Mouse (Mus musculus): ENCODE measurements around the gene Hmces.

DNA sequence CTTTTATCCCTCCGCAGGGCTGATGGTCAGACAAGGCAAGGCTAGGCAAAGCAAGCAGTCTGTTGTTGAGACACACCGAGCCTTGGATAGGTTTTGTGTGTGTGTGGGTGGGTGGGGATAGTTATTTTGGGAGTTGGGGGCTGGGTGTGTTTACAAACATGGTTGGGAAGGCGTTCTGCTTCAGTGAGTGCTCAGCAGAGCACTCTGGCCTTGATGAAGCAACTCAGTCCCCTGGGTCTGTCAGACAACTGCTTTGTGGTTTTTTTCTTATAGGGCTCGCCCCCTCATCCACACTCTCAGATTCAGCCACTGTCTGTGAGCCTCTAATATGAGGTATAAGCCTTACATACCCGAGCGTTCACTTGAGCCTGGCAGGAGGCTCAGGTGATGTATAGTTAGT is 2.2 kb upstream of the Hmces start:
- TF ChIP-seq CTCF (IDR thresholded peaks at IDR 0.05; ENCODE audit: borderline replicate concordance, insufficient read depth, low read depth, low read length): no peak
- no peak for TF ChIP-seq POLR2A (IDR thresholded peaks at IDR 0.05; ENCODE audit: borderline replicate concordance, insufficient read depth, low read length)
